Mouse (Mus musculus): ENCODE measurements around the gene Tiparp. TPM values are rescaled to one million over a fixed set of nuclear protein-coding genes. Genes with fewer than 3 reads are reported as not detected.

The Tiparp gene
- polyA plus RNA-seq, 1 experiment = not detected

- WGBS = 2% methylated on average over 16 of the region's 16 CpGs
- Histone ChIP-seq H3K4me3 (ENCODE audit: insufficient read depth, low read depth, low read length) (peak overlapping the region; percentile 20), H3K4me1 (ENCODE audit: control insufficient read depth, insufficient read depth, low read length) (peaks cover 13% of the 10 kb centered on the region), H3K27ac (ENCODE audit: insufficient read depth, low read depth, low read length) (peak overlapping the region; percentile 97)
- TF ChIP-seq CTCF (IDR thresholded peaks at IDR 0.05; ENCODE audit: insufficient read depth, low read depth, low read length) (no peak), POLR2A (IDR thresholded peaks at IDR 0.05; ENCODE audit: insufficient read depth, low read depth, low read length) (no peak)
Observed at GRCm38 (mm10) chr3:65586483-65586905, 58.3 kb downstream of the Tiparp start.

GRCm38 (mm10) chr3:65586966-65587365 lies 58.8 kb downstream of the Tiparp start:
- peaks cover 13% of the 10 kb centered on the region for H3K4me1 ChIP-seq (ENCODE audit: control insufficient read depth, insufficient read depth, low read length)
- TF ChIP-seq CTCF (IDR thresholded peaks at IDR 0.05; ENCODE audit: insufficient read depth, low read depth, low read length) (no peak), POLR2A (IDR thresholded peaks at IDR 0.05; ENCODE audit: insufficient read depth, low read depth, low read length) (no peak)
- WGBS = 50% methylated on average over 2 of the region's 2 CpGs
- peak overlapping the region; percentile 97 for H3K27ac ChIP-seq (ENCODE audit: insufficient read depth, low read depth, low read length)
- H3K4me3 ChIP-seq (ENCODE audit: insufficient read depth, low read depth, low read length) = no peak overlapping the region

GRCm38 (mm10) chr3:65588424-65588823 lies 60.2 kb downstream of the Tiparp start:
- H3K27ac ChIP-seq (ENCODE audit: insufficient read depth, low read depth, low read length) = no peak overlapping the region
- no peak for TF ChIP-seq POLR2A (IDR thresholded peaks at IDR 0.05; ENCODE audit: insufficient read depth, low read depth, low read length)
- no peak for TF ChIP-seq CTCF (IDR thresholded peaks at IDR 0.05; ENCODE audit: insufficient read depth, low read depth, low read length)
- H3K4me3 ChIP-seq (ENCODE audit: insufficient read depth, low read depth, low read length) = no peak overlapping the region
- peaks cover 13% of the 10 kb centered on the region for H3K4me1 ChIP-seq (ENCODE audit: control insufficient read depth, insufficient read depth, low read length)
- 76% methylated on average over 3 of the region's 3 CpGs for WGBS

- peaks cover 2% of the 10 kb centered on the region; the same call in 1 of the 2 replicates for H3K4me1 ChIP-seq (ENCODE audit: control insufficient read depth, insufficient read depth, low read length)
- H3K27ac ChIP-seq (ENCODE audit: insufficient read depth, low read depth, low read length) = no peak overlapping the region
- H3K4me3 ChIP-seq (ENCODE audit: insufficient read depth, low read depth, low read length) = no peak overlapping the region
- WGBS = 77% methylated on average over 6 of the region's 6 CpGs
- TF ChIP-seq POLR2A (IDR thresholded peaks at IDR 0.05; ENCODE audit: insufficient read depth, low read depth, low read length) (no peak), CTCF (IDR thresholded peaks at IDR 0.05; ENCODE audit: insufficient read depth, low read depth, low read length) (no peak)
Observed at GRCm38 (mm10) chr3:65592850-65593249, 64.6 kb downstream of the Tiparp start.

GRCm38 (mm10) chr3:65594493-65594892 lies 66.3 kb downstream of the Tiparp start:
- Histone ChIP-seq H3K4me1 (ENCODE audit: control insufficient read depth, insufficient read depth, low read length) (peaks cover 2% of the 10 kb centered on the region; the same call in 1 of the 2 replicates), H3K4me3 (ENCODE audit: insufficient read depth, low read depth, low read length) (no peak overlapping the region), H3K27ac (ENCODE audit: insufficient read depth, low read depth, low read length) (no peak overlapping the region)
- TF ChIP-seq CTCF (IDR thresholded peaks at IDR 0.05; ENCODE audit: insufficient read depth, low read depth, low read length) (no peak), POLR2A (IDR thresholded peaks at IDR 0.05; ENCODE audit: insufficient read depth, low read depth, low read length) (no peak)

- H3K4me3 ChIP-seq (ENCODE audit: insufficient read depth, low read depth, low read length) = no peak overlapping the region
- peaks cover 2% of the 10 kb centered on the region; the same call in 1 of the 2 replicates for H3K4me1 ChIP-seq (ENCODE audit: control insufficient read depth, insufficient read depth, low read length)
- TF ChIP-seq CTCF (IDR thresholded peaks at IDR 0.05; ENCODE audit: insufficient read depth, low read depth, low read length) = no peak
- TF ChIP-seq POLR2A (IDR thresholded peaks at IDR 0.05; ENCODE audit: insufficient read depth, low read depth, low read length) = no peak
- 47% methylated on average over 3 of the region's 3 CpGs for WGBS
- no peak overlapping the region for H3K27ac ChIP-seq (ENCODE audit: insufficient read depth, low read depth, low read length)
Observed at GRCm38 (mm10) chr3:65595196-65595595, 67.0 kb downstream of the Tiparp start.

GRCm38 (mm10) chr3:65598071-65598830 lies 70.0 kb downstream of the Tiparp start:
- WGBS = 42% methylated on average over 7 of the region's 7 CpGs

GRCm38 (mm10) chr3:65599151-65599550 lies 70.9 kb downstream of the Tiparp start:
- Histone ChIP-seq H3K4me1 (ENCODE audit: control insufficient read depth, insufficient read depth, low read length) (peaks cover 2% of the 10 kb centered on the region; the same call in 1 of the 2 replicates), H3K27ac (ENCODE audit: insufficient read depth, low read depth, low read length) (no peak overlapping the region), H3K4me3 (ENCODE audit: insufficient read depth, low read depth, low read length) (no peak overlapping the region)
- 79% methylated on average over 6 of the region's 6 CpGs for WGBS
- TF ChIP-seq POLR2A (IDR thresholded peaks at IDR 0.05; ENCODE audit: insufficient read depth, low read depth, low read length) (no peak), CTCF (IDR thresholded peaks at IDR 0.05; ENCODE audit: insufficient read depth, low read depth, low read length) (no peak)

More at GRCm38 (mm10) chr3:65598071-65598830, 70.0 kb downstream of the Tiparp start:
- Histone ChIP-seq H3K4me1 (ENCODE audit: control insufficient read depth, insufficient read depth, low read length) (peaks cover 2% of the 10 kb centered on the region; the same call in 1 of the 2 replicates), H3K27ac (ENCODE audit: insufficient read depth, low read depth, low read length) (no peak overlapping the region), H3K4me3 (ENCODE audit: insufficient read depth, low read depth, low read length) (no peak overlapping the region)
- TF ChIP-seq POLR2A (IDR thresholded peaks at IDR 0.05; ENCODE audit: insufficient read depth, low read depth, low read length) (no peak), CTCF (IDR thresholded peaks at IDR 0.05; ENCODE audit: insufficient read depth, low read depth, low read length) (no peak)

- H3K4me3 ChIP-seq (ENCODE audit: insufficient read depth, low read depth, low read length) = no peak overlapping the region
- no peak overlapping the region for H3K27ac ChIP-seq (ENCODE audit: insufficient read depth, low read depth, low read length)
- WGBS = 80% methylated on average over 8 of the region's 8 CpGs
- H3K4me1 ChIP-seq (ENCODE audit: control insufficient read depth, insufficient read depth, low read length) = no peaks in the 10 kb centered on the region
- no peak for TF ChIP-seq CTCF (IDR thresholded peaks at IDR 0.05; ENCODE audit: insufficient read depth, low read depth, low read length)
- TF ChIP-seq POLR2A (IDR thresholded peaks at IDR 0.05; ENCODE audit: insufficient read depth, low read depth, low read length) = no peak
Observed at GRCm38 (mm10) chr3:65601291-65602050, 73.3 kb downstream of the Tiparp start.

All from olfactory bulb, adult 2 months (tissue).